Mouse (Mus musculus): Measurements from ENCODE around the gene Fam122c. TPM values are rescaled to one million over a fixed set of nuclear protein-coding genes. Genes with fewer than 3 reads are reported as not detected.

Fam122c gene
- polyA plus RNA-seq, 1 experiment from 2014 or later: not detected

- no peaks in the 10 kb centered on the region for H3K4me1 ChIP-seq (ENCODE audit: control insufficient read depth in 2 of 2, insufficient read depth in 2 of 2, low read length in 2 of 2)
- peak within 1 kb of the TSS; percentile 84 for H3K9ac ChIP-seq (ENCODE audit: low read length)
- H3K4me3 ChIP-seq (ENCODE audit: control insufficient read depth in 1 of 2, insufficient read depth in 1 of 2, low read depth in 1 of 2, low read length in 2 of 2): peak within 1 kb of the TSS; percentile 67 to 96
- H3K27ac ChIP-seq (replicated peaks in 1 of 2; ENCODE audit: control insufficient read depth in 1 of 2, insufficient read depth in 1 of 2, low read depth in 2 of 2, low read length in 2 of 2): peak within 1 kb of the TSS; percentile 85 to 91
- peak; percentile 93 for ATAC-seq (ENCODE audit: insufficient number of reproducible peaks, insufficient read depth, low FRiP score, low read depth)
- peak within 1 kb of the TSS; percentile 66 for H3K4me2 ChIP-seq (ENCODE audit: low read length)
- no peaks in the 10 kb centered on the region for H3K36me3 ChIP-seq (ENCODE audit: control insufficient read depth, insufficient read depth, low read length)
- 15% methylated on average over 11 of the region's 15 CpGs for WGBS
- no peaks in the 10 kb centered on the region for H3K27me3 ChIP-seq (ENCODE audit: control insufficient read depth, insufficient read depth, low read length)
- H3K9me3 ChIP-seq (ENCODE audit: control insufficient read depth, low read length): no peaks in the 10 kb centered on the region
Observed at GRCm38 (mm10) chrX:53370366-53370740, 97.1 kb downstream of the Fam122c start, which contains the start of gene Mospd1. TSS of gene Mospd1 (minus strand) at chrX:53370502.

Other genes with a start within 250 kb of the Fam122c start
- 8.1 and 8.4 TPM in 2 replicates for gene Plac1, start 33.3 kb upstream of the Fam122c start, polyA plus RNA-seq (2014; fragmentation: Nextera tagmentation; extraction: Ambion mirVana)
- gene Fam122b, start 3.6 kb upstream of the Fam122c start, polyA plus RNA-seq (2014; fragmentation: Nextera tagmentation; extraction: Ambion mirVana): 28.3 TPM in 2 replicates
- 66.6 and 66.8 TPM in 2 replicates for gene Mospd1, start 97.1 kb downstream of the Fam122c start, polyA plus RNA-seq (2014; fragmentation: Nextera tagmentation; extraction: Ambion mirVana)
- not detected in 2 replicates for gene Etd, start 161.5 kb downstream of the Fam122c start, polyA plus RNA-seq (2014; fragmentation: Nextera tagmentation; extraction: Ambion mirVana)

Data from heart, embryonic 14.5 days (tissue).